Comparison of ENCODE assay signal across 8 mouse cellular contexts in genomic region chr13:28959068-28959440, GRCm38 (mm10). TPM values are rescaled to one million over a fixed set of nuclear protein-coding genes. Genes with fewer than 3 reads are reported as not detected.
DNase-seq lines count a peak whose midpoint lies in the region; ATAC-seq and TF ChIP-seq lines count a peak whose summit lies in the region.

No protein-coding gene starts in this region.

- no peak for ATAC-seq in kidney, embryonic 15.5 days (replicated peaks; ENCODE audit: low FRiP score)
- no peak for ATAC-seq in hindbrain, postnatal 0 days
- no peak; the same call in 1 of the 2 replicates for ATAC-seq in midbrain, embryonic 15.5 days (replicated peaks)
- ATAC-seq in activated CD4-positive, CD25-positive, alpha-beta regulatory T cell, adult 4 months, result no peak

- peak overlapping the region; percentile 49 for H3K4me3 ChIP-seq in kidney, embryonic 15.5 days (replicated peaks)
- peak overlapping the region; percentile 76 for H3K4me3 ChIP-seq in embryonic facial prominence, embryonic 10.5 days
- peak overlapping the region; percentile 56 for H3K4me3 ChIP-seq in hindbrain, postnatal 0 days (ENCODE audit: low read length)
- H3K4me3 ChIP-seq in midbrain, embryonic 15.5 days, result peak overlapping the region; percentile 51

- no peak for DNase-seq in kidney, postnatal 25 days
- DNase-seq in embryonic facial prominence, embryonic 10.5 days (ENCODE audit: low spot score), result no peak
- DNase-seq in hindbrain, postnatal 0 days (ENCODE audit: low spot score), result peak; percentile 66
- no peak for DNase-seq in cerebellum, postnatal 4 days (ENCODE audit: low spot score in 2 of 2)
- DNase-seq in ovary, adult 18-20 months (ENCODE audit: low spot score), result no peak

- no peaks in the 10 kb centered on the region for H3K27me3 ChIP-seq in kidney, embryonic 15.5 days
- 0 out of 2 replicates have a peak, but pooled peaks cover 5% of the 10 kb centered on the region for H3K27me3 ChIP-seq in embryonic facial prominence, embryonic 10.5 days (replicated peaks; ENCODE audit: low read depth, poor library complexity, severe bottlenecking)
- no peaks in the 10 kb centered on the region for H3K27me3 ChIP-seq in hindbrain, postnatal 0 days (ENCODE audit: insufficient read depth, low read length)
- no peaks in the 10 kb centered on the region for H3K27me3 ChIP-seq in midbrain, embryonic 15.5 days (replicated peaks)

- peak overlapping the region; percentile 89 for H3K27ac ChIP-seq in kidney, embryonic 15.5 days
- peak overlapping the region; percentile 93 for H3K27ac ChIP-seq in embryonic facial prominence, embryonic 10.5 days (replicated peaks)
- peak overlapping the region; percentile 98 for H3K27ac ChIP-seq in hindbrain, postnatal 0 days
- peak overlapping the region; percentile 98 for H3K27ac ChIP-seq in midbrain, embryonic 15.5 days

- peaks cover 23% of the 10 kb centered on the region for H3K4me1 ChIP-seq in kidney, embryonic 15.5 days
- H3K4me1 ChIP-seq in embryonic facial prominence, embryonic 10.5 days, result peaks cover 25% of the 10 kb centered on the region
- no peaks in the 10 kb centered on the region for H3K4me1 ChIP-seq in hindbrain, postnatal 0 days (ENCODE audit: insufficient read depth, low read length)
- peaks cover 23% of the 10 kb centered on the region for H3K4me1 ChIP-seq in midbrain, embryonic 15.5 days

- TF ChIP-seq CTCF in hindbrain, postnatal 0 days (IDR thresholded peaks at IDR 0.05; ENCODE audit: low read depth), result no peak

- peak overlapping the region; percentile 92 for H3K4me2 ChIP-seq in kidney, embryonic 15.5 days
- peak overlapping the region; percentile 98 for H3K4me2 ChIP-seq in hindbrain, postnatal 0 days (ENCODE audit: low read depth, low read length)
- peak overlapping the region; percentile 96 for H3K4me2 ChIP-seq in midbrain, embryonic 15.5 days

- peak overlapping the region; percentile 53 for H3K9ac ChIP-seq in kidney, embryonic 15.5 days
- peak overlapping the region; percentile 70 for H3K9ac ChIP-seq in hindbrain, postnatal 0 days (replicated peaks; ENCODE audit: low read length)
- peak overlapping the region; percentile 77 for H3K9ac ChIP-seq in midbrain, embryonic 15.5 days

- no peaks in the 10 kb centered on the region for H3K9me3 ChIP-seq in kidney, embryonic 15.5 days (replicated peaks)
- no peaks in the 10 kb centered on the region for H3K9me3 ChIP-seq in embryonic facial prominence, embryonic 10.5 days
- no peaks in the 10 kb centered on the region for H3K9me3 ChIP-seq in hindbrain, postnatal 0 days (ENCODE audit: low read length)
- no peaks in the 10 kb centered on the region for H3K9me3 ChIP-seq in midbrain, embryonic 15.5 days

- under 1% methylated on average over 17 of the region's 17 CpGs for WGBS in kidney, embryonic 15.5 days
- WGBS in embryonic facial prominence, embryonic 10.5 days, result under 1% methylated on average over 17 of the region's 17 CpGs
- WGBS in hindbrain, postnatal 0 days, result under 1% methylated on average over 17 of the region's 17 CpGs
- WGBS in midbrain, embryonic 15.5 days, result under 1% methylated on average over 17 of the region's 17 CpGs

- no peaks in the 10 kb centered on the region for H3K36me3 ChIP-seq in kidney, embryonic 15.5 days
- no peaks in the 10 kb centered on the region for H3K36me3 ChIP-seq in embryonic facial prominence, embryonic 10.5 days (replicated peaks)
- H3K36me3 ChIP-seq in hindbrain, postnatal 0 days (ENCODE audit: insufficient read depth, low read length), result no peaks in the 10 kb centered on the region
- H3K36me3 ChIP-seq in midbrain, embryonic 15.5 days (replicated peaks), result no peaks in the 10 kb centered on the region

RNA-seq across cellular contexts. Expression of gene Sox4, which starts 5.5 kb away (rescaled TPM):
- 49.0 and 50.1 TPM in 2 replicates for polyA plus RNA-seq in kidney, embryonic 15.5 days (2015; fragmentation: Nextera tagmentation; extraction: Ambion mirVana)
- 69.6 and 73.2 TPM in 2 replicates for polyA plus RNA-seq in embryonic facial prominence, embryonic 10.5 days (2016; fragmentation: Nextera tagmentation; extraction: Ambion mirVana)
- 127 and 153 TPM in 2 replicates for total RNA-seq in hindbrain, postnatal 0 days (2014; rRNA removed)
- polyA plus RNA-seq in hindbrain, postnatal 0 days (2015; fragmentation: Nextera tagmentation; extraction: Ambion mirVana), result 97.5 and 100 TPM in 2 replicates
- 197 and 207 TPM in 2 replicates for polyA plus RNA-seq in midbrain, embryonic 15.5 days (2015; fragmentation: Nextera tagmentation; extraction: Ambion mirVana)
- polyA plus RNA-seq in activated CD4-positive, CD25-positive, alpha-beta regulatory T cell, adult 4 months (2017; shearing (Covaris generic)), result under 1 TPM; 0.14 to 0.40 TPM

Comparison
In these comparisons a context has a peak if more than half of its experiments do, and no peak if none do; other contexts are left out.
1. RNA of gene Sox4, which starts 5.5 kb away (polyA plus RNA-seq): 197 to 207 TPM in midbrain, embryonic 15.5 days, 97.5 to 100 TPM in hindbrain, postnatal 0 days, 69.6 to 73.2 TPM in embryonic facial prominence, embryonic 10.5 days and 49.0 to 50.1 TPM in kidney, embryonic 15.5 days; 0.14 to 0.40 TPM in activated CD4-positive, CD25-positive, alpha-beta regulatory T cell, adult 4 months; every median in the first group is over 10 times any median in the second.
2. Peak in every context shown above with its lines, with median percentiles within 50 percentile points of each other: H3K27ac ChIP-seq, H3K4me2 ChIP-seq, H3K4me3 ChIP-seq and H3K9ac ChIP-seq.